Mouse (Mus musculus): ENCODE results near the gene Dnlz. TPM values are rescaled to one million over a fixed set of nuclear protein-coding genes. Genes with fewer than 3 reads are reported as not detected.
A peak's percentile ranks its signal among the peaks of the same experiment; 100 is the strongest.

Dnlz gene
- total and polyA plus RNA-seq, 3 experiments, result 22.7 to 25.9 (median 23.2) TPM

DNA sequence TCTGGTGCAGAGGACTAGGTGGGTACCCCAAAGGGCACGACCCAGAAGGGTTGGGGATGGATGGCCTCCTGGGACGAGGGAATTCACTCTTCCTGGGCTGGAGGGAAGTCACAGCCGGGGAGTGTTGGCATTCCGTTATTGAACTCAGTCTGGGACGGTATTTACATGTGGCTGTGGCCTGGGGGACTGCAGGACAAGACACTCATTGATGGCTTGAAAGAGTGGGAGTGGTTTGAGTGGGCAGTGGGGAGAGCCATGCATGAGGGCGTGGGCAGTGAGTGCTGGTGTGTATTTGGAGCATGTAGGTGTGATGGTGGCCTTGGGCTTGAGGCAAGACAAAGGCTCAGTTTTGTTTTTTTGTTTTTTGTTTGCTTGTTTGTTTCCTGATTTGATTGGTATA lies 21.2 kb downstream of the Dnlz start:
- Histone ChIP-seq H3K4me1 (ENCODE audit: control insufficient read depth, insufficient read depth, low read length) (peaks cover 5% of the 10 kb centered on the region), H3K27me3 (ENCODE audit: control insufficient read depth, insufficient read depth, low read length) (no peaks in the 10 kb centered on the region), H3K4me3 (no peak overlapping the region), H3K36me3 (ENCODE audit: control insufficient read depth, insufficient read depth, low read length) (no peaks in the 10 kb centered on the region), H3K9ac (ENCODE audit: low read depth, low read length) (no peak overlapping the region), H3K79me2 (replicated peaks; ENCODE audit: control insufficient read depth, insufficient read depth, low read length) (no peaks in the 10 kb centered on the region), H3K27ac (peak overlapping the region; percentile 95; the same call in 1 of the 2 replicates)
- TF ChIP-seq CTCF (IDR thresholded peaks at IDR 0.05), result no peak
- TF ChIP-seq EP300 (IDR thresholded peaks at IDR 0.05; ENCODE audit: insufficient read depth, low read depth, low read length), result no peak
- TF ChIP-seq POLR2A (IDR thresholded peaks at IDR 0.05; ENCODE audit: insufficient read depth, low read depth, low read length), result no peak
- WGBS, result 82% methylated on average over 6 of the region's 6 CpGs
- intact Hi-C loops (cut with DNase I), result no loop called here
- DNase-seq, result no peak

DNA sequence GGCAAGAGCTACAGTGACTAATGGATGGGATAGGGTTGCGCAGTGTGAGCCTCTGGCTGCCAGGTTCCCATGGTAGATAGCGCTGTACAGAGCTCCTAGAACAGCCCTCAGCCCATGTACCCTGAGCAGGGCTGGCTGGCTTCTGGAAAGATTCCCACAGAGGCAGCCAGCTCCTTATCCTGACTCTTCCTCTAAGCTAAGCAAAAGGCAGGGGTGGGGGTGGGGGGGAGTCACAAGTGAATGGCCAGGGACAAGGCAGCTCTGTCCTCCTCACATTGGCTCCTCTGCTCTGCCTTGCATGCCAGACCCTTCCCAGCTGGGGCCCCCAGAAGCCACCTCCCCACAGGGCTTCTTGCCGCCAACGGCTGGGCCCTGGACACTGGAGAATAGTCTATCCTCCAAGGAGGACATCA lies 21.8 kb downstream of the Dnlz start:
- Histone ChIP-seq H3K27me3 (ENCODE audit: control insufficient read depth, insufficient read depth, low read length) (no peaks in the 10 kb centered on the region), H3K79me2 (replicated peaks; ENCODE audit: control insufficient read depth, insufficient read depth, low read length) (no peaks in the 10 kb centered on the region), H3K27ac (peak overlapping the region; percentile 95), H3K4me1 (ENCODE audit: control insufficient read depth, insufficient read depth, low read length) (peaks cover 9% of the 10 kb centered on the region), H3K9ac (ENCODE audit: low read depth, low read length) (peak overlapping the region; percentile 40), H3K4me3 (no peak overlapping the region), H3K36me3 (ENCODE audit: control insufficient read depth, insufficient read depth, low read length) (no peaks in the 10 kb centered on the region)
- intact Hi-C loops (cut with DNase I), result no loop called here
- DNase-seq, result no peak
- WGBS, result 60% methylated on average over 4 of the region's 4 CpGs
- TF ChIP-seq CTCF (IDR thresholded peaks at IDR 0.05) (no peak), EP300 (IDR thresholded peaks at IDR 0.05; ENCODE audit: insufficient read depth, low read depth, low read length) (0 out of 2 replicates have a peak, but pooled peaks have one; percentile 7)

DNA sequence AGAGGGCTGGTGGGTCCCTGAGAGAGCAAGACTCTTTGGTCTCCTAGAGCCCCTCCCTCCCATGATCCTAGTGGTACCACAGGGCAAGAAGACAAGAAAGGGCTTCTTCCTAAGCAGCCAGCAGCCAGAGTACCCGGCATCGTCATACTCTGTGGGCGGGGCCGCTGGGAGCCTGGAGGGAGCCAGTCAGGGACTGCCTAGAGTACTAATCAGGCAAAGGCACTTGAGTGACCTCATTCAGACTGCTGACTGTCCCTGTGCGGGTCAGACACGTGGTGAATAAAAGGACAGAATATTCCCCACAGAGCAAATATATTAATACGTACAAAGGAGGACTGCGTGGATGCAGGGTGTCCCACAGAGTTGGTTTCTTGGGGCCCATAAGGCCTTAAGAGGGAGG lies 22.5 kb downstream of the Dnlz start:
- no peaks in the 10 kb centered on the region for H3K79me2 ChIP-seq (replicated peaks; ENCODE audit: control insufficient read depth, insufficient read depth, low read length)
- peak overlapping the region; percentile 95 for H3K27ac ChIP-seq
- intact Hi-C loops (cut with DNase I), result loop anchor here (5.0 kb wide), 2 partner anchors 118 to 233 kb away; partner anchors contain the start of gene Sec16a
- DNase-seq, result peak; percentile 75 to 86
- H3K9ac ChIP-seq (ENCODE audit: low read depth, low read length), result peak overlapping the region; percentile 40; the same call in 1 of the 2 replicates
- peaks cover 9% of the 10 kb centered on the region for H3K4me1 ChIP-seq (ENCODE audit: control insufficient read depth, insufficient read depth, low read length)
- H3K4me3 ChIP-seq, result no peak overlapping the region
- 40% methylated on average over 8 of the region's 8 CpGs for WGBS
- no peaks in the 10 kb centered on the region for H3K27me3 ChIP-seq (ENCODE audit: control insufficient read depth, insufficient read depth, low read length)
- no peaks in the 10 kb centered on the region for H3K36me3 ChIP-seq (ENCODE audit: control insufficient read depth, insufficient read depth, low read length)
- TF ChIP-seq CTCF (IDR thresholded peaks at IDR 0.05) (no peak), EP300 (IDR thresholded peaks at IDR 0.05; ENCODE audit: insufficient read depth, low read depth, low read length) (peak; percentile 95), POLR2A (IDR thresholded peaks at IDR 0.05; ENCODE audit: insufficient read depth, low read depth, low read length) (0 out of 2 replicates have a peak, but pooled peaks have one; percentile 12)

DNA sequence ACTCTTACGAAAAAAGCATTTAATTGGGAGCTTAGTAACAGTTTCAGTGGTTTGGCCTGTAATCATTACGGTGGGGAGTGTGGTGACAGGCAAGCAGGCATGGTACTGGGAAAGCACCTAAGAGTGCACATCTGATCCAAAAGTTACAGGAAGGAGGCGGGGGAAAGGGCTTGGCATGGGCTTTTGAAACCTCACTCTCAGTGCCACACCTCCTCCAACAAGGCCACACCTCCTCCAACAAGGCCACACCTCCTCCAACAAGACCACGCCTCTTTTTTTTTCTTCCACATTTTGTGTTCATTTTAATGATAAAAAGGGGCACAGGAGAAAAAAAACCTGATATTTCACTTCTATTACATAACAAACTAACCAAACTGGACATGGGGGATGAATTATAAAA lies 24.1 kb downstream of the Dnlz start:
- Histone ChIP-seq H3K4me3 (no peak overlapping the region), H3K9ac (ENCODE audit: low read depth, low read length) (no peak overlapping the region), H3K27ac (no peak overlapping the region), H3K36me3 (ENCODE audit: control insufficient read depth, insufficient read depth, low read length) (no peaks in the 10 kb centered on the region), H3K79me2 (replicated peaks; ENCODE audit: control insufficient read depth, insufficient read depth, low read length) (no peaks in the 10 kb centered on the region), H3K4me1 (ENCODE audit: control insufficient read depth, insufficient read depth, low read length) (peaks cover 9% of the 10 kb centered on the region), H3K27me3 (ENCODE audit: control insufficient read depth, insufficient read depth, low read length) (no peaks in the 10 kb centered on the region)
- TF ChIP-seq POLR2A (IDR thresholded peaks at IDR 0.05; ENCODE audit: insufficient read depth, low read depth, low read length) (no peak), EP300 (IDR thresholded peaks at IDR 0.05; ENCODE audit: insufficient read depth, low read depth, low read length) (no peak), CTCF (IDR thresholded peaks at IDR 0.05) (no peak)
- intact Hi-C loops (cut with DNase I), result loop anchor here (5.0 kb wide), 2 partner anchors 119 to 234 kb away; partner anchors contain the start of gene Sec16a
- WGBS, result 80% methylated on average over 4 of the region's 4 CpGs
- peak in 1 of 2 experiments; percentile 18 for DNase-seq

DNA sequence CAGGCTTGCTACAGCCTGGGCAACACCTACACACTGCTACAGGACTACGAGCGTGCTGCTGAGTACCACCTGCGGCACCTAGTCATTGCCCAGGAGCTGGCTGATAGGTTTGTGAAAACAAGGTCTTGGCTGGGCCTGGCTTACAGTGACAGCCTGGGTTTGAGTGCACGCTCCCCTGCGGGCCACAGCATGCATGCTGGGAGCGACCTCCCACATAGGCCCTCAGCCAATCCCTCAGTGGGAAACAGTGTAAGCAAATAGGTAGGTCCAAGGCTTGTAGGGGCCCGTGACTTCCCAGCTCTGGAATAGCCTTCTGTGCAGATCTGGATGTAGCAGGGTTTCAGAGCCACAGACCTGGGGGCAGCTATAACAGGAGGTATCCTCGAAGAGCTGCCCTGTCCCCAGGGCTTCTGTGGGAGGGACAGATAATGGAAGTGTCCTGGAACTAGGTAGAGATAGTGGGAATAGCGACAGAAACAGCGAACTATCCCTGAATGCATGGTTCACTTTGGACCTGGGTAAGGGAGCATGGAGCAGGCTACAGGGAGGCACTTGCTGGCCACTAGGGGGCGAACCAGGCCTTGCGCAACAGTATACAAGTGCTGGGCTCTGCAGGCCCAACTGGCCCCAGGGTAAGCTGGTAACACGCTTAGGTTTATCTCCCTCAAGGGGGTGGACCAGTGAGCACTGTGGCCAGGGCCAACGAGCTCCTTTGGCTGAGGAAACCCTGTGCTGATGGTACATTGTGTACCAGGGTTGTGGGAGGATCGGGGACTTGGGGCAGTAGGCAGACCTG lies 26.3 kb downstream of the Dnlz start:
- WGBS, result 53% methylated on average over 15 of the region's 15 CpGs
- DNase-seq, result peak; percentile 75 to 77
- Histone ChIP-seq H3K27me3 (ENCODE audit: control insufficient read depth, insufficient read depth, low read length) (no peaks in the 10 kb centered on the region), H3K4me1 (ENCODE audit: control insufficient read depth, insufficient read depth, low read length) (peaks cover 9% of the 10 kb centered on the region), H3K9ac (ENCODE audit: low read depth, low read length) (0 out of 2 replicates have a peak overlapping the region, but pooled peaks have one; percentile 25), H3K4me3 (no peak overlapping the region), H3K27ac (peak overlapping the region; percentile 28; the same call in 1 of the 2 replicates), H3K36me3 (ENCODE audit: control insufficient read depth, insufficient read depth, low read length) (no peaks in the 10 kb centered on the region), H3K79me2 (replicated peaks; ENCODE audit: control insufficient read depth, insufficient read depth, low read length) (no peaks in the 10 kb centered on the region)
- intact Hi-C loops (cut with DNase I), result loop anchor here (1.0 to 5.0 kb wide), 4 partner anchors 27 to 237 kb away; partner anchors contain the start of genes Dnlz, Inpp5e and Sec16a
- TF ChIP-seq EP300 (IDR thresholded peaks at IDR 0.05; ENCODE audit: insufficient read depth, low read depth, low read length) (peak; percentile 91), CTCF (IDR thresholded peaks at IDR 0.05) (peak; percentile 96), POLR2A (IDR thresholded peaks at IDR 0.05; ENCODE audit: insufficient read depth, low read depth, low read length) (no peak)

DNA sequence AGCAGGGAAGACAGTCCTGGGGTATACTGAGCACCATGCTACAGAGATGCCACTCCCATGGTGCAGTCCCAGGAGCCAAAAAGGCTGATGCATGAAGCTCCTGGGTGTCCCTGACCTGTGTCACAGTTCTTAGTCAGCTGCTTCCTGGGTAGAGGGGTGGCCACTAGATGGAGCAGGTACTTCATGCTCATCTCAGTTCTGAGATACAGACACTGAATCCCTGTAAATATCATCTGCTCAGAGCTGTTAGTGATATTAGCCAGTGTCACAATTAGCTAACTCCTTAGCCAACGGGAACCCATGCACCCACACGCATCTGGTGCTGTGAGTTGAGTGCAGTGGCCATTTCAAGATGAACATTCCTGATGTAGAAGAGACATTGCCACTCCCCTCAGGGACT lies 27.0 kb downstream of the Dnlz start:
- H3K4me3 ChIP-seq, result no peak overlapping the region
- DNase-seq, result peak; percentile 32 to 47
- H3K27me3 ChIP-seq (ENCODE audit: control insufficient read depth, insufficient read depth, low read length), result no peaks in the 10 kb centered on the region
- TF ChIP-seq CTCF (IDR thresholded peaks at IDR 0.05) (peak; percentile 84), POLR2A (IDR thresholded peaks at IDR 0.05; ENCODE audit: insufficient read depth, low read depth, low read length) (0 out of 2 replicates have a peak, but pooled peaks have one; percentile 10), EP300 (IDR thresholded peaks at IDR 0.05; ENCODE audit: insufficient read depth, low read depth, low read length) (peak; percentile 79; the same call in 1 of the 2 replicates)
- H3K79me2 ChIP-seq (replicated peaks; ENCODE audit: control insufficient read depth, insufficient read depth, low read length), result no peaks in the 10 kb centered on the region
- no peak overlapping the region for H3K9ac ChIP-seq (ENCODE audit: low read depth, low read length)
- intact Hi-C loops (cut with DNase I), result loop anchor here (1.0 to 5.0 kb wide), 4 partner anchors 27 to 237 kb away; partner anchors contain the start of genes Dnlz, Inpp5e and Sec16a
- H3K36me3 ChIP-seq (ENCODE audit: control insufficient read depth, insufficient read depth, low read length), result no peaks in the 10 kb centered on the region
- WGBS, result 28% methylated on average over 2 of the region's 2 CpGs
- no peak overlapping the region; the same call in 1 of the 2 replicates for H3K27ac ChIP-seq
- H3K4me1 ChIP-seq (ENCODE audit: control insufficient read depth, insufficient read depth, low read length), result peaks cover 9% of the 10 kb centered on the region

Measured in heart, adult 2 months (tissue).